7 mouse cellular contexts compared by ENCODE assay signal in the genomic region with DNA sequence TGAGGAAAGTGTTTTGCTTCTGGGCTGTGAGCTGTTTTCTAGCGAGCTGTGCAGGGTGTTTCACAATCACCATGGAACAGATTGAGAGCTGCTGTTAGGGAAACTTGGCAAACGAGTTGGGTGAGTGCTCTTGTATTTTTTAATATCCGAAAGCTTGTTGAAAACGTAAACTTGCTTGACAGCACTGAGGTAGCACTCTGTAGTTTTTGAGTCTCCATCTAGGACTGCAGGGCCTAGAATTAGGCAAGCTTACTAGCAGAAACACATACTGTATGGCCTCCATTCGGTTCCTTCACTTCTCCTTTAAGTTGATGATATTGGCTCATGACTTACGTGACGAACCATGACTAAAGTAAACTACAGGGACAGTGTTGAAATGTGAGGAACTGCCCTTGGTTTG. TPM values are rescaled to one million over a fixed set of nuclear protein-coding genes. Genes with fewer than 3 reads are reported as not detected.
A peak's percentile ranks its signal among the peaks of the same experiment; 100 is the strongest.
DNase-seq lines count a peak whose midpoint lies in the region; ATAC-seq lines count a peak whose summit lies in the region.

No protein-coding gene starts in this region.

- DNase-seq in urinary bladder, postnatal 14 days (ENCODE audit: low spot score): peak; percentile 69
- DNase-seq in urinary bladder, adult 2 months (ENCODE audit: low spot score): no peak
- DNase-seq in layer of hippocampus, postnatal 36 days: peak; percentile 24 to 37
- DNase-seq in urinary bladder, postnatal 36 days (ENCODE audit: low spot score in 2 of 2): peak; percentile 53 to 68
- DNase-seq in spleen, adult 12 weeks (ENCODE audit: low spot score): no peak

- ATAC-seq in granulocyte monocyte progenitor cell, adult 5-6 weeks (replicated peaks; ENCODE audit: poor library complexity, severe bottlenecking): peak; percentile 98
- no peak for ATAC-seq in cerebellum, adult (ENCODE audit: insufficient number of reproducible peaks, low FRiP score, low TSS enrichment)

RNA-seq across cellular contexts. Expression of a gene that starts 38.1 kb away (rescaled TPM):
- polyA plus RNA-seq in urinary bladder, adult 2 months (2012; rRNA removed): 49.3 and 59.6 TPM in 2 replicates
- 80.8 and 116 TPM in 2 replicates for total RNA-seq in granulocyte monocyte progenitor cell, adult 5-6 weeks (2014; fragmentation: Nextera tagmentation)
- 92.4 and 133 TPM in 2 replicates for total RNA-seq in granulocyte monocyte progenitor cell, adult 5-6 weeks (2017)
- 10 to 100 TPM; 81.6 to 96.0 TPM for total RNA-seq in layer of hippocampus, postnatal 36 days (2021)

Comparison
In these comparisons a context has a peak if more than half of its experiments do, and no peak if none do; other contexts are left out.
1. DNase-seq: peak in urinary bladder, postnatal 14 days (single experiment), layer of hippocampus, postnatal 36 days (2 of 2) and urinary bladder, postnatal 36 days (2 of 2); none in urinary bladder, adult 2 months (single experiment) and spleen, adult 12 weeks (single experiment).